Mouse (Mus musculus) MEL (cell line): ENCODE measurements at regions not wholly inside any gene's neighbourhood (a gene's known extent, or its start where the extent isn't known, plus 50 kb on each side); places are given as distances from the start of the nearest gene placed in this dataset.

Source experiments
- CTCF ChIP-seq, 3 experiments: IDR thresholded peaks in 2 of 3; conservative IDR thresholded peaks in 1 of 3; 2 replicates each; pipeline ENCODE4 v1.5.1; 2011 to 2012; ENCODE audit warnings: low read length in 3 of 3, low read depth in 2 of 3, mild to moderate bottlenecking in 2 of 3, improper control_type of control experiment in 1 of 3, inconsistent platforms in 1 of 3, mixed read lengths in 1 of 3, moderate library complexity in 1 of 3; ENCODE audit not compliant: control insufficient read depth in 1 of 3, insufficient read depth in 1 of 3, poor library complexity in 1 of 3, severe bottlenecking in 1 of 3
- MXI1 ChIP-seq: IDR thresholded peaks from 2 replicates; pipeline ENCODE4 v1.6.1; 2011; ENCODE audit warnings: mild to moderate bottlenecking, low read depth, low read length, improper control_type of control experiment

GRCm38 (mm10) chr10:46952940-46953339 lies 1375.3 kb downstream of the Hace1 start:
- TF ChIP-seq CTCF (IDR thresholded peaks at IDR 0.05 in 2 of 3, conservative IDR thresholded peaks at IDR 0.05 in 1 of 3; ENCODE audit: control insufficient read depth in 1 of 3, insufficient read depth in 1 of 3, low read depth in 2 of 3, low read length in 3 of 3, poor library complexity in 1 of 3, severe bottlenecking in 1 of 3) (no peak), MXI1 (no peak)
